Mouse (Mus musculus) olfactory bulb, adult 2 months (tissue): ENCODE measurements around the gene Plk2.

ENCODE experiments used
- CTCF ChIP-seq: fragments of 200-500 bp; IDR thresholded peaks from 2 replicates; pipeline ENCODE4 v1.5.1; 2012; ENCODE audit warnings: low read depth, mild to moderate bottlenecking, low read length, moderate library complexity; ENCODE audit not compliant: insufficient read depth
- POLR2A ChIP-seq: fragments of 200-500 bp; IDR thresholded peaks from 2 replicates; pipeline ENCODE4 v1.6.1; 2012; ENCODE audit warnings: mild to moderate bottlenecking, low read depth, low read length, moderate library complexity; ENCODE audit not compliant: insufficient read depth

DNA sequence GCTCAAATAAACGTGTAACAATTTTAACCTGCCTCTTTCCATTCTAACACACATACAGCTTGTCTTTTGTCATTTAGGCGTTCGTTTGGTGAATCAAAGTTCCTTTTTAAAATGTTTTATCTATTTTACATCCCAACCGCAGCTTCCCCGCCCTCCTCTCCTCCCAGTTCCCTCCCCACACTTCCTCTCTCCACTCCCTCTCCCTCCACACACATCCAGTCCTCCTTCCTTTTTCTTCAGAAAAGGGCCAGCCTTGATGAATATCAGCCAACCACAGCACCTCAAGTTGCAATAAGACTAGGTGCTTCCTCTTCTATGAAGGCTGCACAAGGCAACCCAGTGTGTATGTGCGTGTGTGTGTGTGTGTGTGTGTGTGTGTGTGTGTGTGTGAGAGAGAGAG is 10.3 kb upstream of the Plk2 start:
- TF ChIP-seq POLR2A: no peak
- TF ChIP-seq CTCF: no peak
